Mouse (Mus musculus) kidney, adult 2 months (tissue): Measurements from ENCODE around the gene Vax2.

Source experiments
- CTCF ChIP-seq: fragments of 200-500 bp; conservative IDR thresholded peaks from 2 replicates; pipeline ENCODE4 v1.5.1; 2011; ENCODE audit warnings: low read depth, mild to moderate bottlenecking, control low read depth, low read length, moderate library complexity, mixed read lengths; ENCODE audit not compliant: insufficient read depth, insufficient read length
- POLR2A ChIP-seq: fragments of 200-500 bp; IDR thresholded peaks from one replicate; pipeline ENCODE4 v1.6.1; 2011; ENCODE audit warnings: low read depth, low read length, control low read depth

DNA sequence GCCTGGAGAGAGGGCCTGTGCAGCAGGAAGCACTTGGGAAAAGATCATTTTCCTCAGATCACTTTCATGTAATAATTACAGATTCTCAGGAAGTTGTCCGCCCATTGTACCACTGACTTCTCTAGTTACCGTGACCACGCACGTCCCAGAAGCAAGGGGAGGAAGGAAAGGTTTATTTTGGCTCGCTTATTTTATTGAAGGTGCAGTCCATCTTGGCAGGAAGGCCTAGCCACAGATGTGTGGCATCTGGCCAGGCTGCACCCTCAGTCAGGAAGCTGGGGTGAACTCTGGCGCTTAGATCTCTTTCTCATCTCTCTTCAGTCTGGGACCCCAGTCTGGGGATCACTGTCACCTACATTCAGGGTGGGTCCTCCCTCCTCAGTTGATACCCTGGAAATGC lies 27.5 kb downstream of the Vax2 start:
- TF ChIP-seq CTCF = no peak
- TF ChIP-seq POLR2A = no peak
